Mouse (Mus musculus) midbrain, embryonic 10.5 days (tissue): ENCODE measurements around the gene Ugt1a5. TPM values are rescaled to one million over a fixed set of nuclear protein-coding genes. Genes with fewer than 3 reads are reported as not detected.
"Not testable (repeated sequence)": the region's sequence is repeated elsewhere in the genome, so short reads cannot be mapped to it uniquely, and the experiment has no call there.

ENCODE experiments used
- DNase-seq: peaks from one replicate; pipeline ENCODE4 v3.0.0-alpha.2; 2017; ENCODE audit warnings: low spot score
- H3K27ac ChIP-seq: fragments of 300-500 bp; sonication (generic); replicated peaks from 2 replicates; pipeline ENCODE4 v1.5.1; 2016; ENCODE audit warnings: mild to moderate bottlenecking
- H3K27me3 ChIP-seq: fragments of 300-500 bp; sonication (generic); 2 replicates; pipeline ENCODE4 v1.6.1; 2016; ENCODE audit warnings: low read depth, mild to moderate bottlenecking; ENCODE audit not compliant: poor library complexity, severe bottlenecking
- H3K36me3 ChIP-seq: fragments of 300-500 bp; sonication (generic); 2 replicates; pipeline ENCODE4 v1.6.1; 2016; ENCODE audit warnings: mild to moderate bottlenecking, moderate library complexity
- H3K4me1 ChIP-seq: fragments of 300-500 bp; sonication (generic); 2 replicates; pipeline ENCODE4 v1.6.1; 2016
- H3K4me3 ChIP-seq: fragments of 300-500 bp; sonication (generic); 2 replicates; pipeline ENCODE4 v1.5.1; 2016; ENCODE audit warnings: mild to moderate bottlenecking, moderate library complexity
- H3K9me3 ChIP-seq: fragments of 300-500 bp; sonication (generic); replicated peaks from 2 replicates; pipeline ENCODE4 v1.6.1; 2016; ENCODE audit warnings: mild to moderate bottlenecking
- WGBS: fragments of 180-500 bp; shearing (Covaris S2); methylation state at CpG from one replicate; pipeline ENCODE4 v1.1.7; 2016; 5-methylcytosine and 5-hydroxymethylcytosine counted together
- polyA plus RNA-seq: library from polyadenylated mRNA; unstranded; fragments of >200 nt; fragmentation: Nextera tagmentation; extraction: Ambion mirVana; gene quantifications from 2 replicates; pipeline ENCODE4 v1.2.1, GENCODE M21; 2016

Gene Ugt1a5
- polyA plus RNA-seq, 1 experiment from 2014 or later, result not detected

- not testable (repeated sequence) for H3K36me3 ChIP-seq, H3K4me1 ChIP-seq, H3K4me3 ChIP-seq, H3K27ac ChIP-seq, H3K9me3 ChIP-seq, H3K27me3 ChIP-seq
- 6% methylated on average over 5 of the region's 5 CpGs for WGBS
- DNase-seq, result peak; percentile 27
Measured at GRCm38 (mm10) chr1:88143966-88144675, 21.7 kb upstream of the Ugt1a5 start.

GRCm38 (mm10) chr1:88145278-88145677 lies 20.5 kb upstream of the Ugt1a5 start:
- not testable (repeated sequence) for H3K4me1 ChIP-seq, H3K9me3 ChIP-seq, H3K4me3 ChIP-seq, H3K27me3 ChIP-seq, H3K36me3 ChIP-seq, H3K27ac ChIP-seq, DNase-seq
- 78% methylated on average over 2 of the region's 2 CpGs for WGBS

- DNase-seq, H3K36me3 ChIP-seq, H3K4me3 ChIP-seq, H3K9me3 ChIP-seq, H3K27ac ChIP-seq, H3K27me3 ChIP-seq, H3K4me1 ChIP-seq: not testable (repeated sequence)
- 62% methylated on average over 2 of the region's 2 CpGs for WGBS
Measured at GRCm38 (mm10) chr1:88150133-88150532, 15.7 kb upstream of the Ugt1a5 start.

GRCm38 (mm10) chr1:88158430-88158829 lies 7.4 kb upstream of the Ugt1a5 start:
- Histone ChIP-seq H3K4me3 (no peak overlapping the region), H3K27ac (no peak overlapping the region), H3K27me3 (no peaks in the 10 kb centered on the region), H3K36me3 (no peaks in the 10 kb centered on the region), H3K9me3 (no peaks in the 10 kb centered on the region), H3K4me1 (no peaks in the 10 kb centered on the region)
- DNase-seq, result no peak
- WGBS, result 89% methylated on average over 2 of the region's 2 CpGs

GRCm38 (mm10) chr1:88172190-88172589 lies 6.4 kb downstream of the Ugt1a5 start:
- H3K27ac ChIP-seq, H3K36me3 ChIP-seq, H3K27me3 ChIP-seq, H3K4me3 ChIP-seq, DNase-seq, H3K4me1 ChIP-seq: not testable (repeated sequence)
- peaks cover 11% of the 10 kb centered on the region; the same call in 1 of the 2 replicates for H3K9me3 ChIP-seq
- WGBS, result 91% methylated on average over 7 of the region's 7 CpGs

GRCm38 (mm10) chr1:88179657-88180056 lies 13.8 kb downstream of the Ugt1a5 start:
- Histone ChIP-seq H3K4me3 (no peak overlapping the region), H3K4me1 (no peaks in the 10 kb centered on the region), H3K9me3 (peaks cover 22% of the 10 kb centered on the region), H3K27ac (no peak overlapping the region), H3K27me3 (no peaks in the 10 kb centered on the region), H3K36me3 (no peaks in the 10 kb centered on the region)
- 75% methylated on average over 1 of the region's 1 CpGs for WGBS
- DNase-seq, result no peak

GRCm38 (mm10) chr1:88186325-88186935 lies 20.6 kb downstream of the Ugt1a5 start:
- H3K27me3 ChIP-seq, result no peaks in the 10 kb centered on the region
- 93% methylated on average over 5 of the region's 5 CpGs for WGBS

GRCm38 (mm10) chr1:88192136-88192535 lies 26.3 kb downstream of the Ugt1a5 start:
- Histone ChIP-seq H3K4me3 (no peak overlapping the region), H3K4me1 (no peaks in the 10 kb centered on the region), H3K27me3 (no peaks in the 10 kb centered on the region), H3K9me3 (no peaks in the 10 kb centered on the region), H3K27ac (no peak overlapping the region), H3K36me3 (no peaks in the 10 kb centered on the region)
- no peak for DNase-seq
- 69% methylated on average over 3 of the region's 3 CpGs for WGBS

More at GRCm38 (mm10) chr1:88186325-88186935, 20.6 kb downstream of the Ugt1a5 start:
- Histone ChIP-seq H3K4me3 (no peak overlapping the region), H3K36me3 (no peaks in the 10 kb centered on the region), H3K27ac (no peak overlapping the region), H3K9me3 (no peaks in the 10 kb centered on the region), H3K4me1 (no peaks in the 10 kb centered on the region)
- DNase-seq, result no peak

- peaks cover 5% of the 10 kb centered on the region; the same call in 1 of the 2 replicates for H3K27me3 ChIP-seq
- no peak overlapping the region for H3K4me3 ChIP-seq
- WGBS, result 84% methylated on average over 1 of the region's 1 CpGs
- no peaks in the 10 kb centered on the region for H3K36me3 ChIP-seq
- no peak overlapping the region for H3K27ac ChIP-seq
- no peak for DNase-seq
- no peaks in the 10 kb centered on the region for H3K9me3 ChIP-seq
- H3K4me1 ChIP-seq, result no peaks in the 10 kb centered on the region
Measured at GRCm38 (mm10) chr1:88195687-88196086, 29.9 kb downstream of the Ugt1a5 start.

- DNase-seq, result no peak
- Histone ChIP-seq H3K36me3 (no peaks in the 10 kb centered on the region), H3K27me3 (peaks cover 5% of the 10 kb centered on the region), H3K27ac (no peak overlapping the region), H3K4me1 (no peaks in the 10 kb centered on the region), H3K9me3 (no peaks in the 10 kb centered on the region), H3K4me3 (no peak overlapping the region)
- 85% methylated on average over 3 of the region's 3 CpGs for WGBS
Measured at GRCm38 (mm10) chr1:88197443-88197842, 31.6 kb downstream of the Ugt1a5 start.

GRCm38 (mm10) chr1:88199996-88200395 lies 34.2 kb downstream of the Ugt1a5 start:
- no peak for DNase-seq
- Histone ChIP-seq H3K27me3 (peaks cover 13% of the 10 kb centered on the region), H3K9me3 (peaks cover 13% of the 10 kb centered on the region), H3K4me1 (peaks cover under 1% of the 10 kb centered on the region), H3K36me3 (0 out of 2 replicates have a peak, but pooled peaks cover 5% of the 10 kb centered on the region), H3K27ac (no peak overlapping the region), H3K4me3 (no peak overlapping the region)
- WGBS, result 70% methylated on average over 2 of the region's 2 CpGs

- H3K9me3 ChIP-seq, result peaks cover 14% of the 10 kb centered on the region
- H3K27me3 ChIP-seq, result peaks cover 14% of the 10 kb centered on the region
- H3K36me3 ChIP-seq, result 0 out of 2 replicates have a peak, but pooled peaks cover 5% of the 10 kb centered on the region
- no peak within 1 kb of the TSS for H3K27ac ChIP-seq
- WGBS, result 82% methylated on average over 7 of the region's 7 CpGs
- no peak within 1 kb of the TSS for H3K4me3 ChIP-seq
- DNase-seq, result no peak
- H3K4me1 ChIP-seq, result peaks cover 5% of the 10 kb centered on the region
Measured at GRCm38 (mm10) chr1:88200456-88200855, 34.6 kb downstream of the Ugt1a5 start, which contains the start of gene Ugt1a2. Gene Ugt1a2 (plus strand): TSS chr1:88200601.

- Histone ChIP-seq H3K27ac (peak within 1 kb of the TSS; percentile 89), H3K4me1 (peaks cover 11% of the 10 kb centered on the region), H3K4me3 (peak within 1 kb of the TSS; percentile 54), H3K9me3 (peaks cover 17% of the 10 kb centered on the region), H3K36me3 (0 out of 2 replicates have a peak, but pooled peaks cover 5% of the 10 kb centered on the region), H3K27me3 (peaks cover 22% of the 10 kb centered on the region)
- WGBS, result 7% methylated on average over 62 of the region's 62 CpGs
- peak; percentile 88 for DNase-seq
Measured at GRCm38 (mm10) chr1:88205294-88205922, 39.6 kb downstream of the Ugt1a5 start, which contains the start of gene Dnajb3. Gene Dnajb3 (minus strand): TSS chr1:88205782.
